Mouse (Mus musculus) kidney, adult 2 months (tissue): ENCODE results near the gene Fgd5. TPM values are rescaled to one million over a fixed set of nuclear protein-coding genes. Genes with fewer than 3 reads are reported as not detected.
A peak's percentile ranks its signal among the peaks of the same experiment; 100 is the strongest.
"Not testable (repeated sequence)": the region's sequence is repeated elsewhere in the genome, so short reads cannot be mapped to it uniquely, and the experiment has no call there.

ENCODE experiments used
- DNase-seq: peaks from one replicate; pipeline ENCODE4 v3.0.0; 2021
- H3K27ac ChIP-seq: fragments of 200-500 bp; 2 replicates; pipeline ENCODE4 v1.5.1; 2012; ENCODE audit warnings: low read depth, low read length, control low read depth, inconsistent platforms; ENCODE audit not compliant: insufficient read depth
- H3K27me3 ChIP-seq: fragments of 200-500 bp; replicated peaks from 2 replicates; pipeline ENCODE4 v1.6.1; 2012; ENCODE audit warnings: mild to moderate bottlenecking, moderate library complexity, low read length, inconsistent platforms; ENCODE audit not compliant: control insufficient read depth, insufficient read depth
- H3K36me3 ChIP-seq: fragments of 200-500 bp; 2 replicates; pipeline ENCODE4 v1.6.1; 2012; ENCODE audit warnings: mild to moderate bottlenecking, moderate library complexity, low read length, inconsistent platforms; ENCODE audit not compliant: control insufficient read depth, insufficient read depth
- H3K4me1 ChIP-seq: fragments of 200-500 bp; 2 replicates; pipeline ENCODE4 v1.6.1; 2011; ENCODE audit warnings: low read length; ENCODE audit not compliant: control insufficient read depth, insufficient read depth
- H3K4me3 ChIP-seq: fragments of 200-500 bp; 2 replicates; pipeline ENCODE4 v1.5.1; 2011; ENCODE audit warnings: mild to moderate bottlenecking, low read depth, low read length, control low read depth; ENCODE audit not compliant: insufficient read depth
- CTCF ChIP-seq: fragments of 200-500 bp; conservative IDR thresholded peaks from 2 replicates; pipeline ENCODE4 v1.5.1; 2011; ENCODE audit warnings: low read depth, mild to moderate bottlenecking, control low read depth, low read length, moderate library complexity, mixed read lengths; ENCODE audit not compliant: insufficient read depth, insufficient read length
- POLR2A ChIP-seq: fragments of 200-500 bp; IDR thresholded peaks from one replicate; pipeline ENCODE4 v1.6.1; 2011; ENCODE audit warnings: low read depth, low read length, control low read depth
- WGBS: fragments of 180-500 bp; shearing (Covaris S2); methylation state at CpG from one replicate; pipeline ENCODE4 v1.1.7; 2018; 5-methylcytosine and 5-hydroxymethylcytosine counted together
- polyA plus RNA-seq: library from polyadenylated mRNA; depleted of rRNA; stranded (reverse); fragments of >200 nt; gene quantifications from 2 replicates; pipeline ENCODE4 v1.2.3, GENCODE M21; 2012; rRNA removed

The Fgd5 gene
- polyA plus RNA-seq, result 11.6 and 12.2 TPM in 2 replicates

- H3K4me1 ChIP-seq, result no peaks in the 10 kb centered on the region
- DNase-seq, result peak; percentile 66
- no peaks in the 10 kb centered on the region for H3K27me3 ChIP-seq
- peak within 1 kb of the TSS; percentile 97 for H3K27ac ChIP-seq
- WGBS, result 2% methylated on average over 56 of the region's 62 CpGs
- TF ChIP-seq CTCF (no peak), POLR2A (no peak)
- no peaks in the 10 kb centered on the region for H3K36me3 ChIP-seq
- peak within 1 kb of the TSS; percentile 56 for H3K4me3 ChIP-seq
Observed at GRCm38 (mm10) chr6:91978371-91979300, at the start of gene Fgd5. Fgd5 (plus strand) TSS chr6:91978878.

GRCm38 (mm10) chr6:91931231-91931630 lies 47.4 kb upstream of the Fgd5 start:
- H3K36me3 ChIP-seq, result no peaks in the 10 kb centered on the region
- no peak overlapping the region for H3K4me3 ChIP-seq
- H3K27me3 ChIP-seq, result no peaks in the 10 kb centered on the region
- H3K4me1 ChIP-seq, result no peaks in the 10 kb centered on the region
- no peak overlapping the region for H3K27ac ChIP-seq
- WGBS, result 63% methylated on average over 5 of the region's 5 CpGs
- no peak for DNase-seq
- no peak for TF ChIP-seq CTCF
- TF ChIP-seq POLR2A, result no peak

GRCm38 (mm10) chr6:91938491-91938890 lies 40.2 kb upstream of the Fgd5 start:
- H3K27me3 ChIP-seq, result no peaks in the 10 kb centered on the region
- no peak overlapping the region for H3K27ac ChIP-seq
- 57% methylated on average over 4 of the region's 4 CpGs for WGBS
- H3K4me3 ChIP-seq, result no peak overlapping the region
- TF ChIP-seq POLR2A, result no peak
- TF ChIP-seq CTCF, result no peak
- H3K4me1 ChIP-seq, result no peaks in the 10 kb centered on the region
- no peak for DNase-seq
- no peaks in the 10 kb centered on the region for H3K36me3 ChIP-seq

GRCm38 (mm10) chr6:91948426-91948825 lies 30.3 kb upstream of the Fgd5 start:
- WGBS, result 52% methylated on average over 2 of the region's 2 CpGs
- Histone ChIP-seq H3K4me1 (no peaks in the 10 kb centered on the region), H3K27ac (no peak overlapping the region), H3K27me3 (no peaks in the 10 kb centered on the region), H3K36me3 (no peaks in the 10 kb centered on the region), H3K4me3 (no peak overlapping the region)
- DNase-seq, result no peak
- no peak for TF ChIP-seq POLR2A
- TF ChIP-seq CTCF, result no peak

- DNase-seq, H3K4me1 ChIP-seq, H3K27ac ChIP-seq, H3K36me3 ChIP-seq, H3K27me3 ChIP-seq, H3K4me3 ChIP-seq: not testable (repeated sequence)
- 25% methylated on average over 4 of the region's 8 CpGs for WGBS
Observed at GRCm38 (mm10) chr6:91958015-91958414, 20.7 kb upstream of the Fgd5 start.

GRCm38 (mm10) chr6:91960028-91960811 lies 18.5 kb upstream of the Fgd5 start:
- Histone ChIP-seq H3K27ac (peak overlapping the region; percentile 73), H3K4me1 (no peaks in the 10 kb centered on the region; the same call in 1 of the 2 replicates), H3K36me3 (no peaks in the 10 kb centered on the region), H3K4me3 (no peak overlapping the region), H3K27me3 (no peaks in the 10 kb centered on the region)
- WGBS, result 17% methylated on average over 8 of the region's 8 CpGs
- DNase-seq, result peak; percentile 88
- no peak for TF ChIP-seq POLR2A
- no peak for TF ChIP-seq CTCF

- Histone ChIP-seq H3K27ac (0 out of 2 replicates have a peak overlapping the region, but pooled peaks have one; percentile 32), H3K4me3 (no peak overlapping the region), H3K36me3 (no peaks in the 10 kb centered on the region), H3K4me1 (no peaks in the 10 kb centered on the region; the same call in 1 of the 2 replicates), H3K27me3 (no peaks in the 10 kb centered on the region)
- no peak for TF ChIP-seq CTCF
- TF ChIP-seq POLR2A, result no peak
- DNase-seq, result peak; percentile 57
- WGBS, result 17% methylated on average over 4 of the region's 4 CpGs
Observed at GRCm38 (mm10) chr6:91963429-91963828, 15.2 kb upstream of the Fgd5 start.
